Mouse (Mus musculus) gastrocnemius, adult 8-10 months (tissue): ENCODE results near the gene Ndel1. TPM values are rescaled to one million over a fixed set of nuclear protein-coding genes. Genes with fewer than 3 reads are reported as not detected.

Experiments used
- DNase-seq, 2 experiments: peaks; one replicate each; pipeline ENCODE4 v3.0.0; 2022; ENCODE audit warnings: low spot score in 2 of 2
- total RNA-seq, 4 experiments: library from RNA; stranded (reverse); gene quantifications; 2 replicates each; pipeline ENCODE4 v1.2.4; 2022

The Ndel1 gene
- total RNA-seq, 4 experiments from 2014 or later = 70.5 to 96.6 (median 85.7) TPM

DNA sequence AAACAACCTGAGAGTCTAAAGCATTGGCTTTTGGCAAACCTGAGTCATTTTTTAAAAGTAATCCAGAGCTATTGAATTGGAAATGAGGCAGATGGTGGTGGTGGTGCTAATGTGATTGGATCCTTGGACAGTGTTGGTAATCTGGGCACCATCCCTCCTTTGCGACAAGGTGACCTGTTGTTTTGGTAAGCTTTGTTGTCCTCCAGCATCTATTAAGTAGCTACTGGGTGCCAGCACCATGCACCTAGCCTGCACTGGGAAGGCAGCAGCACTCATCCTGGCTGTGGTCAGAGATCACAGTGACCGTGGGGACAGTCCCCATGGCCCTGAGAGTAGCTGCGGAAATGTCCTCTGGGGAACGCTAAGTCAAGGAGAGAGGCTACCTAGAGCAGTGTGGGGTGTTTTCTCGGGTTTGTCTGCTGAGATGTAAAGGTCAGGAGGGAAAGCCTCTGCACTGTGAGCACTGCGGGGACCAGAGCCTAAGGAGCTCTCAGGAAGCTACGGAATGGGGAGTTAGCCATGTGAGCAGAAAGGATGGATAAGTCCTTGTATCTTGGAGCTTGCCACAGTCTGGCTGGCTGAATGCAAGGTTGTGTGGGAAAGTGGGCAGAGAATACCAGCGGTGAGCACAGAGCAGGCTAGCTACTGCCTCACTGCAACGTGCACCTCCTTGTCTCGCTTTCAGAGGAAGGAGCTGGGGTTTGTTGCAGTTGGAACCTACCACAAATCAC lies 91.8 kb downstream of the Ndel1 start:
- DNase-seq = no peak

DNA sequence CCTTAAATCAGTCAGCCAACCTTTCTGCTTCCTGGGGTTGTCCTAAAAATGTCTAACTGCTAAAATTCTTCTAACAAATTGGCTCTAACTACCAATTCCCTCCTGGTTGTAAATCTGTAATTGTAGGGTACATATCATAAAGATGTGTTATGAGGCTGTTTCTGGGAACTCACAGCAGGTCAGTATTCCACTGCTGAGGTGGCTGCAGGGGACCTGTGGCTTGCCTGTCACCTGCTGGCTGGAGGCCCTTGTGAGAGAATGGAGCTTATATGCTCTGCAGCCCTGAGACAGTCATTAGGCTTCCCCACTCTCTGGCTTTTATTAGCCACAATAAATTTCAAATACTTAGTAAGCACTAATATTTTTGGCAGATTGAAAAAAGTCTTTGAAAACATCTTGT lies 92.8 kb downstream of the Ndel1 start:
- DNase-seq = no peak

- no peak for DNase-seq
Observed at GRCm38 (mm10) chr11:68777933-68778332, 93.7 kb downstream of the Ndel1 start.

GRCm38 (mm10) chr11:68776147-68776655 lies 95.5 kb downstream of the Ndel1 start:
- no peak for DNase-seq

Other genes starting within 250 kb of the Ndel1 start
- gene Myh10, start 180.3 kb downstream of the Ndel1 start, total RNA-seq = 10 to 100 TPM; 13.2 to 20.4 (median 15.8) TPM
- under 1 TPM in 1 of 4 experiments, not detected in 3; 0.10 TPM for gene Rnf222, start 16.7 kb upstream of the Ndel1 start, total RNA-seq
- 100 to 1,000 TPM; 671 to 819 (median 724) TPM for gene Rpl26, start 29.7 kb upstream of the Ndel1 start, total RNA-seq
- not detected for gene Odf4, start 55.2 kb upstream of the Ndel1 start, total RNA-seq
- 1 to 10 TPM; 5.3 to 8.1 (median 6.6) TPM for gene Arhgef15, start 85.6 kb upstream of the Ndel1 start, total RNA-seq
- 1 to 10 TPM; 3.5 to 4.8 (median 4.3) TPM for gene Slc25a35, start 96.3 kb upstream of the Ndel1 start, total RNA-seq
- gene Rangrf, start 103.3 kb upstream of the Ndel1 start, total RNA-seq = 10 to 100 TPM; 59.5 to 84.1 (median 69.6) TPM
- gene Pfas, start 136.6 kb upstream of the Ndel1 start, total RNA-seq = 1 to 10 TPM; 4.9 to 9.3 (median 7.4) TPM
- gene Ctc1, start 144.1 kb upstream of the Ndel1 start, total RNA-seq = 10 to 100 TPM; 10.1 to 12.7 (median 11.0) TPM
- under 1 TPM in 1 of 4 experiments, not detected in 3; 0.35 TPM for gene Aurkb, start 173.8 kb upstream of the Ndel1 start, total RNA-seq
- 10 to 100 TPM; 22.4 to 26.2 (median 23.7) TPM for gene Borcs6, start 187.9 kb upstream of the Ndel1 start, total RNA-seq
- 1 to 10 TPM; 2.9 to 7.0 (median 5.2) TPM for gene Tmem107, start 198.9 kb upstream of the Ndel1 start, total RNA-seq
- 10 to 100 TPM; 31.4 to 39.6 (median 35.6) TPM for gene Vamp2, start 216.6 kb upstream of the Ndel1 start, total RNA-seq
- gene Per1, start 223.4 kb upstream of the Ndel1 start, total RNA-seq = 10 to 100 TPM; 58.8 to 81.4 (median 70.4) TPM
- not detected for gene Hes7, start 248.5 kb upstream of the Ndel1 start, total RNA-seq